Mouse (Mus musculus): ENCODE data around the gene Ppp1r9b. TPM values are rescaled to one million over a fixed set of nuclear protein-coding genes. Genes with fewer than 3 reads are reported as not detected.

The Ppp1r9b gene
- polyA plus RNA-seq, 1 experiment from 2014 or later = 11.0 TPM

GRCm38 (mm10) chr11:94978178-94978915 lies 12.5 kb upstream of the Ppp1r9b start:
- Histone ChIP-seq H3K27me3 (no peaks in the 10 kb centered on the region), H3K4me3 (replicated peaks) (peak overlapping the region; percentile 37), H3K27ac (replicated peaks) (no peak overlapping the region), H3K4me2 (replicated peaks) (peak overlapping the region; percentile 54), H3K9me3 (replicated peaks) (no peaks in the 10 kb centered on the region), H3K9ac (no peak overlapping the region), H3K36me3 (no peaks in the 10 kb centered on the region), H3K4me1 (peaks cover 8% of the 10 kb centered on the region; the same call in 1 of the 2 replicates)
- 42% methylated on average over 9 of the region's 9 CpGs for WGBS
- ATAC-seq (ENCODE audit: insufficient number of reproducible peaks, low FRiP score, low TSS enrichment, low read depth) = no peak

- H3K27ac ChIP-seq (replicated peaks) = no peak overlapping the region
- under 1% methylated on average over 20 of the region's 20 CpGs for WGBS
Observed at GRCm38 (mm10) chr11:94978947-94979346, 11.9 kb upstream of the Ppp1r9b start.

GRCm38 (mm10) chr11:94979462-94980179 lies 11.2 kb upstream of the Ppp1r9b start:
- Histone ChIP-seq H3K36me3 (no peaks in the 10 kb centered on the region), H3K4me1 (peaks cover 8% of the 10 kb centered on the region; the same call in 1 of the 2 replicates), H3K4me3 (replicated peaks) (peak overlapping the region; percentile 37), H3K4me2 (replicated peaks) (peak overlapping the region; percentile 54), H3K9me3 (replicated peaks) (no peaks in the 10 kb centered on the region), H3K27ac (replicated peaks) (no peak overlapping the region), H3K27me3 (no peaks in the 10 kb centered on the region), H3K9ac (no peak overlapping the region)
- no peak for ATAC-seq (ENCODE audit: insufficient number of reproducible peaks, low FRiP score, low TSS enrichment, low read depth)
- 77% methylated on average over 11 of the region's 11 CpGs for WGBS

More at GRCm38 (mm10) chr11:94978947-94979346, 11.9 kb upstream of the Ppp1r9b start:
- Histone ChIP-seq H3K4me3 (replicated peaks) (peak overlapping the region; percentile 37), H3K9me3 (replicated peaks) (no peaks in the 10 kb centered on the region), H3K4me2 (replicated peaks) (peak overlapping the region; percentile 54), H3K9ac (no peak overlapping the region), H3K36me3 (no peaks in the 10 kb centered on the region), H3K27me3 (no peaks in the 10 kb centered on the region), H3K4me1 (peaks cover 8% of the 10 kb centered on the region; the same call in 1 of the 2 replicates)
- ATAC-seq (ENCODE audit: insufficient number of reproducible peaks, low FRiP score, low TSS enrichment, low read depth) = peak; percentile 89

GRCm38 (mm10) chr11:94985140-94985539 lies 5.7 kb upstream of the Ppp1r9b start:
- no peaks in the 10 kb centered on the region for H3K9me3 ChIP-seq (replicated peaks)

GRCm38 (mm10) chr11:94985822-94986221 lies 5.0 kb upstream of the Ppp1r9b start:
- 59% methylated on average over 5 of the region's 5 CpGs for WGBS
- H3K9ac ChIP-seq = no peak overlapping the region
- no peaks in the 10 kb centered on the region for H3K27me3 ChIP-seq
- H3K4me1 ChIP-seq = peaks cover 37% of the 10 kb centered on the region
- ATAC-seq (ENCODE audit: insufficient number of reproducible peaks, low FRiP score, low TSS enrichment, low read depth) = no peak
- no peak overlapping the region for H3K4me2 ChIP-seq (replicated peaks)
- H3K9me3 ChIP-seq (replicated peaks) = no peaks in the 10 kb centered on the region
- H3K27ac ChIP-seq (replicated peaks) = no peak overlapping the region
- H3K4me3 ChIP-seq (replicated peaks) = no peak overlapping the region
- no peaks in the 10 kb centered on the region for H3K36me3 ChIP-seq

More at GRCm38 (mm10) chr11:94985140-94985539, 5.7 kb upstream of the Ppp1r9b start:
- H3K36me3 ChIP-seq = no peaks in the 10 kb centered on the region
- WGBS = 42% methylated on average over 1 of the region's 1 CpGs
- no peak overlapping the region for H3K9ac ChIP-seq
- H3K27me3 ChIP-seq = no peaks in the 10 kb centered on the region
- no peak overlapping the region for H3K27ac ChIP-seq (replicated peaks)
- peaks cover 31% of the 10 kb centered on the region for H3K4me1 ChIP-seq
- no peak overlapping the region for H3K4me2 ChIP-seq (replicated peaks)
- no peak overlapping the region for H3K4me3 ChIP-seq (replicated peaks)
- no peak for ATAC-seq (ENCODE audit: insufficient number of reproducible peaks, low FRiP score, low TSS enrichment, low read depth)

- Histone ChIP-seq H3K4me2 (replicated peaks) (no peak overlapping the region), H3K4me1 (peaks cover 37% of the 10 kb centered on the region), H3K9ac (no peak overlapping the region), H3K27me3 (no peaks in the 10 kb centered on the region), H3K9me3 (replicated peaks) (no peaks in the 10 kb centered on the region), H3K27ac (replicated peaks) (no peak overlapping the region), H3K36me3 (no peaks in the 10 kb centered on the region), H3K4me3 (replicated peaks) (no peak overlapping the region)
- ATAC-seq (ENCODE audit: insufficient number of reproducible peaks, low FRiP score, low TSS enrichment, low read depth) = no peak
- WGBS = 49% methylated on average over 2 of the region's 2 CpGs
Observed at GRCm38 (mm10) chr11:94986435-94986834, 4.4 kb upstream of the Ppp1r9b start.

GRCm38 (mm10) chr11:94987341-94987740 lies 3.5 kb upstream of the Ppp1r9b start:
- no peak for ATAC-seq (ENCODE audit: insufficient number of reproducible peaks, low FRiP score, low TSS enrichment, low read depth)
- Histone ChIP-seq H3K9me3 (replicated peaks) (no peaks in the 10 kb centered on the region), H3K4me2 (replicated peaks) (no peak overlapping the region), H3K9ac (no peak overlapping the region), H3K27ac (replicated peaks) (no peak overlapping the region), H3K4me1 (peaks cover 42% of the 10 kb centered on the region), H3K27me3 (no peaks in the 10 kb centered on the region), H3K36me3 (no peaks in the 10 kb centered on the region), H3K4me3 (replicated peaks) (no peak overlapping the region)
- WGBS = 40% methylated on average over 6 of the region's 6 CpGs

- Histone ChIP-seq H3K36me3 (no peaks in the 10 kb centered on the region), H3K27ac (replicated peaks) (no peak overlapping the region), H3K9ac (no peak overlapping the region), H3K9me3 (replicated peaks) (no peaks in the 10 kb centered on the region), H3K4me2 (replicated peaks) (no peak overlapping the region; the same call in 1 of the 2 replicates), H3K4me3 (replicated peaks) (no peak overlapping the region), H3K27me3 (no peaks in the 10 kb centered on the region), H3K4me1 (peaks cover 47% of the 10 kb centered on the region)
- WGBS = 67% methylated on average over 8 of the region's 8 CpGs
- ATAC-seq (ENCODE audit: insufficient number of reproducible peaks, low FRiP score, low TSS enrichment, low read depth) = no peak
Observed at GRCm38 (mm10) chr11:94987851-94988250, 3.0 kb upstream of the Ppp1r9b start.

- no peaks in the 10 kb centered on the region for H3K9me3 ChIP-seq (replicated peaks)
- H3K27me3 ChIP-seq = no peaks in the 10 kb centered on the region
- no peaks in the 10 kb centered on the region for H3K36me3 ChIP-seq
- peak overlapping the region; percentile 91 for H3K4me3 ChIP-seq (replicated peaks)
- peaks cover 59% of the 10 kb centered on the region for H3K4me1 ChIP-seq
- WGBS = 12% methylated on average over 10 of the region's 10 CpGs
- peak overlapping the region; percentile 95 for H3K27ac ChIP-seq (replicated peaks)
- ATAC-seq (ENCODE audit: insufficient number of reproducible peaks, low FRiP score, low TSS enrichment, low read depth) = no peak
- peak overlapping the region; percentile 33 for H3K9ac ChIP-seq
- peak overlapping the region; percentile 94 for H3K4me2 ChIP-seq (replicated peaks)
Observed at GRCm38 (mm10) chr11:94988780-94989561, 1.9 kb upstream of the Ppp1r9b start.

- peak overlapping the region; percentile 95 for H3K27ac ChIP-seq (replicated peaks)
- H3K9me3 ChIP-seq (replicated peaks) = no peaks in the 10 kb centered on the region
- peak overlapping the region; percentile 94 for H3K4me2 ChIP-seq (replicated peaks)
- peaks cover 65% of the 10 kb centered on the region for H3K4me1 ChIP-seq
- WGBS = 0% methylated on average over 12 of the region's 12 CpGs
- ATAC-seq (ENCODE audit: insufficient number of reproducible peaks, low FRiP score, low TSS enrichment, low read depth) = peak; percentile 62
- no peaks in the 10 kb centered on the region for H3K36me3 ChIP-seq
- H3K4me3 ChIP-seq (replicated peaks) = peak overlapping the region; percentile 91
- no peaks in the 10 kb centered on the region for H3K27me3 ChIP-seq
- H3K9ac ChIP-seq = peak overlapping the region; percentile 33
Observed at GRCm38 (mm10) chr11:94989562-94990017, 1.2 kb upstream of the Ppp1r9b start.
